Mouse (Mus musculus): ENCODE results near the gene Pbrm1. TPM values are rescaled to one million over a fixed set of nuclear protein-coding genes. Genes with fewer than 3 reads are reported as not detected.
A peak's percentile ranks its signal among the peaks of the same experiment; 100 is the strongest.

Pbrm1 gene
- total and polyA plus RNA-seq, 3 experiments, result 28.7 to 62.0 (median 32.4) TPM

DNA sequence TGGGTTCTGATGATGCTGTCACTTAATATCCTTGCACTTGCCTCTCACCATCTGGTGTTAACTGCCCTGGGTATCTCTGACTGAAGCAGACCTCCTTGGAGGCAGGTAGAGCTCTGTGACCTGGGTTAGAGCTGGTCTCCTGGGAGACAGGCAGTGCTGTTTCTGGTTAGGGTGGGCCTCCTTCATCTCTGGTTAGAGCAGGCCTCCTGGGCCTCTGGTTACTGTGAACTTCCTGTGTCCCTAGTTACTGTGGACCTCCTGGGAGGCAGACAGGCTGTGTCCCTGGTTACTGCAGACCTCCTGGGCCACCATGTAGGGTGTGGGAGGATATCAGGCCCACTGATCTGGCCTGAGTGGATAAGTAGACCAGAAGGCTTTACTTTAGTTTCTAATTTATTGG is 22.5 kb upstream of the Pbrm1 start:
- Histone ChIP-seq H3K27me3 (ENCODE audit: control insufficient read depth in 1 of 2, insufficient read depth in 2 of 2, low read length in 2 of 2) (no peaks in the 10 kb centered on the region), H3K79me2 (ENCODE audit: control insufficient read depth, insufficient read depth, low read length, poor library complexity) (peaks cover 12% of the 10 kb centered on the region), H3K4me1 (ENCODE audit: control insufficient read depth in 1 of 2, insufficient read depth in 2 of 2, low read length in 2 of 2) (peaks cover 0 to 3% of the 10 kb centered on the region in 2 experiments; a peak in 2 of 4 replicates), H3K9ac (ENCODE audit: control insufficient read depth, low read depth, low read length, poor library complexity, severe bottlenecking) (no peak overlapping the region), H3K27ac (ENCODE audit: control insufficient read depth, low read depth, low read length) (no peak overlapping the region), H3K36me3 (ENCODE audit: control insufficient read depth in 1 of 2, insufficient read depth in 2 of 2, low read length in 2 of 2) (peaks cover 2 to 7% of the 10 kb centered on the region in 2 experiments; a peak in 3 of 4 replicates), H3K9me3 (replicated peaks; ENCODE audit: insufficient read depth, low read length) (no peaks in the 10 kb centered on the region), H3K4me3 (ENCODE audit: control insufficient read depth in 1 of 2, insufficient read depth in 1 of 2, low read depth in 2 of 2, low read length in 2 of 2) (no peak overlapping the region)
- TF ChIP-seq NRF1 (IDR thresholded peaks at IDR 0.05; ENCODE audit: insufficient read depth, low read depth, low read length, poor library complexity, severe bottlenecking) (no peak), ZKSCAN1 (IDR thresholded peaks at IDR 0.05; ENCODE audit: low read depth, low read length) (no peak), ETS1 (IDR thresholded peaks at IDR 0.05; ENCODE audit: low read depth, low read length) (no peak), MEF2A (IDR thresholded peaks at IDR 0.05; ENCODE audit: extremely low read depth, insufficient replicate concordance, low read depth, low read length, poor library complexity, severe bottlenecking) (no peak), MYC (IDR thresholded peaks at IDR 0.05; ENCODE audit: low read depth, low read length) (no peak), ELF1 (IDR thresholded peaks at IDR 0.05; ENCODE audit: low read depth, low read length) (no peak), GABPA (IDR thresholded peaks at IDR 0.05; ENCODE audit: low read depth, low read length) (no peak), CTCF (IDR thresholded peaks at IDR 0.05 in 2 of 3, conservative IDR thresholded peaks at IDR 0.05 in 1 of 3; ENCODE audit: control insufficient read depth in 1 of 3, insufficient read depth in 1 of 3, low read depth in 2 of 3, low read length in 3 of 3, poor library complexity in 1 of 3, severe bottlenecking in 1 of 3) (no peak), CHD2 (IDR thresholded peaks at IDR 0.05; ENCODE audit: low read length) (no peak), GATA1 (IDR thresholded peaks at IDR 0.05; ENCODE audit: low read depth, low read length) (no peak), POLR2AphosphoS2 (IDR thresholded peaks at IDR 0.05; ENCODE audit: low read length) (no peak), USF1 (IDR thresholded peaks at IDR 0.05; ENCODE audit: low read depth, low read length) (no peak), SIN3A (IDR thresholded peaks at IDR 0.05; ENCODE audit: low read length) (no peak)
- no peak for DNase-seq (ENCODE audit: low read depth, low spot score)

DNA sequence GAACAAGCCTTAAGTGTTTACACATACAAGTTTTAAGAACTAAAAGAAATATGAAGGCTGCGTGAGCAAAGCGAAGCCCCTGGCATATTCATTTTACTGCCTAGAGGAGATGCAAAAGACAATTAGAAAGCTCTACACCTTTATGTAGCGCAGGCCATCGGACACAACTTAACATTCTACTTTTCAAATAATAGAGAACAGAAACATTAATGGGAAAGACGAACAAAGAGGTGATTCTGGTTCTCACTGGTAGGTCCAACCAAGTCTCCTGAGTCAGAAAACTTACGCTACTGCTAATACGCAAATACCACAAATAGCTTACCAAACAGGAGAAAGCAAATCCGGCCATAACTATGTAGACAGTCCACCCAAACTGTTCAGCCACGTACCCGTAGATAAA is 18.6 kb upstream of the Pbrm1 start:
- H3K79me2 ChIP-seq (ENCODE audit: control insufficient read depth, insufficient read depth, low read length, poor library complexity), result peaks cover 16% of the 10 kb centered on the region
- H3K4me3 ChIP-seq (ENCODE audit: control insufficient read depth in 1 of 2, insufficient read depth in 1 of 2, low read depth in 2 of 2, low read length in 2 of 2), result peak overlapping the region; percentile 95 to 98
- peak overlapping the region; percentile 93 for H3K9ac ChIP-seq (ENCODE audit: control insufficient read depth, low read depth, low read length, poor library complexity, severe bottlenecking)
- peaks cover 2 to 15% of the 10 kb centered on the region in 2 experiments; a peak in 3 of 4 replicates for H3K36me3 ChIP-seq (ENCODE audit: control insufficient read depth in 1 of 2, insufficient read depth in 2 of 2, low read length in 2 of 2)
- DNase-seq (ENCODE audit: low read depth, low spot score), result no peak
- 0 out of 2 replicates have a peak, but pooled peaks have one; percentile 48 for TF ChIP-seq CHD1 (IDR thresholded peaks at IDR 0.05; ENCODE audit: low read depth, low read length)
- no peak for TF ChIP-seq ZNF384 (IDR thresholded peaks at IDR 0.05; ENCODE audit: low read depth, low read length)
- TF ChIP-seq USF1 (IDR thresholded peaks at IDR 0.05; ENCODE audit: low read depth, low read length), result no peak
- no peak for TF ChIP-seq USF2 (IDR thresholded peaks at IDR 0.05; ENCODE audit: borderline replicate concordance in 1 of 2, insufficient read depth in 1 of 2, low read depth in 1 of 2, low read length in 2 of 2)
- H3K27ac ChIP-seq (ENCODE audit: control insufficient read depth, low read depth, low read length), result peak overlapping the region; percentile 77
- peaks cover 4 to 9% of the 10 kb centered on the region in 2 experiments for H3K4me1 ChIP-seq (ENCODE audit: control insufficient read depth in 1 of 2, insufficient read depth in 2 of 2, low read length in 2 of 2)
- H3K9me3 ChIP-seq (replicated peaks; ENCODE audit: insufficient read depth, low read length), result no peaks in the 10 kb centered on the region
- H3K27me3 ChIP-seq (ENCODE audit: control insufficient read depth in 1 of 2, insufficient read depth in 2 of 2, low read length in 2 of 2), result no peaks in the 10 kb centered on the region

Measured in MEL (cell line).